Comparison of ENCODE assay signal across 11 mouse cellular contexts in genomic region chr7:141469901-141470636, GRCm38 (mm10). TPM values are rescaled to one million over a fixed set of nuclear protein-coding genes. Genes with fewer than 3 reads are reported as not detected.
A peak's percentile ranks its signal among the peaks of the same experiment; 100 is the strongest.
DNase-seq lines count a peak whose midpoint lies in the region; ATAC-seq and TF ChIP-seq lines count a peak whose summit lies in the region.
"Had no signal": no experiment of that assay in that cellular context is flagged by ENCODE, and none has a peak within 500 bp of the region (broad histone marks: within the 10 kb centered on the region; RNA-seq: fewer than 3 reads in every experiment).

No protein-coding gene starts in this region.

- H3K4me3 ChIP-seq in forebrain, embryonic 10.5 days, result 0 out of 2 replicates have a peak overlapping the region, but pooled peaks have one; percentile 77
- no peak overlapping the region for H3K4me3 ChIP-seq in forebrain, embryonic 14.5 days (ENCODE audit: low read depth, low read length)
- H3K4me3 ChIP-seq in lung, postnatal 0 days (ENCODE audit: low read depth, low read length), result no peak overlapping the region
- no peak overlapping the region for H3K4me3 ChIP-seq in midbrain, embryonic 16.5 days (ENCODE audit: low read depth, low read length)

- no peaks in the 10 kb centered on the region for H3K9me3 ChIP-seq in forebrain, embryonic 10.5 days
- no peaks in the 10 kb centered on the region for H3K9me3 ChIP-seq in forebrain, embryonic 14.5 days (replicated peaks; ENCODE audit: control insufficient read depth, low read length)
- no peaks in the 10 kb centered on the region for H3K9me3 ChIP-seq in lung, postnatal 0 days (ENCODE audit: low read length)
- no peaks in the 10 kb centered on the region for H3K9me3 ChIP-seq in midbrain, embryonic 16.5 days (replicated peaks; ENCODE audit: control insufficient read depth, low read length, poor library complexity, severe bottlenecking)
- H3K9me3 ChIP-seq: stomach, embryonic 15.5 days had no signal

- no peak overlapping the region; the same call in 1 of the 2 replicates for H3K9ac ChIP-seq in forebrain, embryonic 14.5 days (ENCODE audit: low read length)
- H3K9ac ChIP-seq in lung, postnatal 0 days (replicated peaks; ENCODE audit: low read depth), result no peak overlapping the region
- no peak overlapping the region for H3K9ac ChIP-seq in midbrain, embryonic 16.5 days (ENCODE audit: low read depth, low read length)

- no peak overlapping the region; the same call in 1 of the 2 replicates for H3K4me2 ChIP-seq in forebrain, embryonic 14.5 days (ENCODE audit: low read length)
- H3K4me2 ChIP-seq in lung, postnatal 0 days (replicated peaks; ENCODE audit: low read depth, low read length), result no peak overlapping the region
- H3K4me2 ChIP-seq in midbrain, embryonic 16.5 days (ENCODE audit: low read length), result peak overlapping the region; percentile 66; the same call in 1 of the 2 replicates

- peaks cover 69% of the 10 kb centered on the region for H3K4me1 ChIP-seq in forebrain, embryonic 10.5 days
- H3K4me1 ChIP-seq in forebrain, embryonic 14.5 days (ENCODE audit: control insufficient read depth, insufficient read depth, low read length), result peaks cover 25% of the 10 kb centered on the region
- peaks cover 34% of the 10 kb centered on the region for H3K4me1 ChIP-seq in lung, postnatal 0 days (ENCODE audit: insufficient read depth, low read depth, low read length)
- H3K4me1 ChIP-seq in midbrain, embryonic 16.5 days (ENCODE audit: control insufficient read depth, insufficient read depth, low read length), result peaks cover 40% of the 10 kb centered on the region

- no peak for TF ChIP-seq CTCF in lung, postnatal 0 days (IDR thresholded peaks at IDR 0.05)

- no peak for TF ChIP-seq EP300 in lung, postnatal 0 days (IDR thresholded peaks at IDR 0.05)

- WGBS in forebrain, embryonic 10.5 days, result 92% methylated on average over 18 of the region's 18 CpGs
- WGBS in forebrain, embryonic 14.5 days, result 90% methylated on average over 18 of the region's 18 CpGs
- 92% methylated on average over 18 of the region's 18 CpGs for WGBS in lung, postnatal 0 days
- WGBS in midbrain, embryonic 16.5 days, result 88% methylated on average over 18 of the region's 18 CpGs

- no peak overlapping the region; the same call in 1 of the 2 replicates for H3K27ac ChIP-seq in forebrain, embryonic 10.5 days
- no peak overlapping the region for H3K27ac ChIP-seq in forebrain, embryonic 14.5 days (ENCODE audit: low read depth, low read length)
- no peak overlapping the region for H3K27ac ChIP-seq in lung, postnatal 0 days (ENCODE audit: low read length)
- H3K27ac ChIP-seq in midbrain, embryonic 16.5 days (ENCODE audit: low read length), result no peak overlapping the region

- H3K36me3 ChIP-seq in forebrain, embryonic 10.5 days (replicated peaks), result peaks cover 41% of the 10 kb centered on the region
- H3K36me3 ChIP-seq in forebrain, embryonic 14.5 days (ENCODE audit: control insufficient read depth, insufficient read depth, low read length), result peaks cover 31% of the 10 kb centered on the region
- peaks cover 15% of the 10 kb centered on the region for H3K36me3 ChIP-seq in lung, postnatal 0 days (ENCODE audit: insufficient read depth, low read length)
- H3K36me3 ChIP-seq in midbrain, embryonic 16.5 days (ENCODE audit: control insufficient read depth, insufficient read depth, low read length), result peaks cover 11% of the 10 kb centered on the region

- ATAC-seq in forebrain, embryonic 14.5 days, result no peak
- ATAC-seq in lung, postnatal 0 days, result no peak
- no peak for ATAC-seq in midbrain, embryonic 16.5 days
- ATAC-seq: CD4-positive, CD25-positive, alpha-beta regulatory T cell, adult 4 months had no signal

- peaks cover 21% of the 10 kb centered on the region for H3K27me3 ChIP-seq in forebrain, embryonic 10.5 days (ENCODE audit: poor library complexity, severe bottlenecking)
- peaks cover 15% of the 10 kb centered on the region for H3K27me3 ChIP-seq in forebrain, embryonic 14.5 days (replicated peaks; ENCODE audit: control insufficient read depth, insufficient read depth, low read length)
- H3K27me3 ChIP-seq in lung, postnatal 0 days (replicated peaks; ENCODE audit: insufficient read depth, low read length), result no peaks in the 10 kb centered on the region
- peaks cover 18% of the 10 kb centered on the region for H3K27me3 ChIP-seq in midbrain, embryonic 16.5 days (ENCODE audit: control insufficient read depth, insufficient read depth, low read depth, low read length)
- H3K27me3 ChIP-seq: stomach, embryonic 15.5 days had no signal

- intact Hi-C loops in left cerebral cortex, postnatal 10 days (cut with DNase I), result no loop called here

- DNase-seq in forebrain, embryonic 10.5 days (ENCODE audit: extremely low spot score, low spot score), result no peak
- DNase-seq in forebrain, embryonic 14.5 days (ENCODE audit: low spot score), result no peak
- peak; percentile 4 for DNase-seq in lung, postnatal 0 days (ENCODE audit: low spot score)
- DNase-seq in lung, postnatal 36 days, result no peak
- DNase-seq in heart, postnatal 4 days, result peak; percentile 58
- no peak for DNase-seq in gastrocnemius, postnatal 25 days
- no peak for DNase-seq in left cerebral cortex, postnatal 10 days (ENCODE audit: extremely low spot score in 1 of 2, low spot score in 2 of 2)
- DNase-seq: cerebellum, postnatal 36 days had no signal

RNA-seq across cellular contexts. Expression of gene Cd151, which starts 2.9 kb away (rescaled TPM):
- polyA plus RNA-seq in forebrain, embryonic 10.5 days (2016; fragmentation: Nextera tagmentation; extraction: Ambion mirVana), result 15.2 and 17.7 TPM in 2 replicates
- 56.8 and 60.4 TPM in 2 replicates for polyA plus RNA-seq in forebrain, embryonic 14.5 days (2014; fragmentation: Nextera tagmentation; extraction: Ambion mirVana)
- 45.1 and 49.6 TPM in 2 replicates for polyA plus RNA-seq in lung, postnatal 0 days (2015; fragmentation: Nextera tagmentation; extraction: Ambion mirVana)
- total RNA-seq in heart, postnatal 4 days (2021), result 100 to 1,000 TPM; 229 to 230 TPM
- 17.1 and 17.5 TPM in 2 replicates for polyA plus RNA-seq in midbrain, embryonic 16.5 days (2015; fragmentation: Nextera tagmentation; extraction: Ambion mirVana)
- 10 to 100 TPM; 67.7 to 87.4 TPM for total RNA-seq in gastrocnemius, postnatal 25 days (2021)
- total RNA-seq in left cerebral cortex, postnatal 10 days (2021), result 10 to 100 TPM; 31.8 to 33.7 TPM

RNA-seq across cellular contexts. Expression of gene Polr2l, which starts 4.9 kb away (rescaled TPM):
- polyA plus RNA-seq in forebrain, embryonic 10.5 days (2016; fragmentation: Nextera tagmentation; extraction: Ambion mirVana), result 87.0 and 95.7 TPM in 2 replicates
- polyA plus RNA-seq in forebrain, embryonic 14.5 days (2014; fragmentation: Nextera tagmentation; extraction: Ambion mirVana), result 72.2 and 79.3 TPM in 2 replicates
- 48.0 and 50.5 TPM in 2 replicates for polyA plus RNA-seq in lung, postnatal 0 days (2015; fragmentation: Nextera tagmentation; extraction: Ambion mirVana)
- total RNA-seq in heart, postnatal 4 days (2021), result 10 to 100 TPM; 49.6 to 52.4 TPM
- 73.3 and 74.0 TPM in 2 replicates for polyA plus RNA-seq in midbrain, embryonic 16.5 days (2015; fragmentation: Nextera tagmentation; extraction: Ambion mirVana)
- total RNA-seq in gastrocnemius, postnatal 25 days (2021), result 10 to 100 TPM; 55.2 to 56.0 TPM
- total RNA-seq in left cerebral cortex, postnatal 10 days (2021), result 10 to 100 TPM; 43.8 to 45.0 TPM

RNA-seq across cellular contexts. Expression of gene Tspan4, which starts 5.0 kb away (rescaled TPM):
- polyA plus RNA-seq in forebrain, embryonic 10.5 days (2016; fragmentation: Nextera tagmentation; extraction: Ambion mirVana), result 31.4 and 37.9 TPM in 2 replicates
- polyA plus RNA-seq in forebrain, embryonic 14.5 days (2014; fragmentation: Nextera tagmentation; extraction: Ambion mirVana), result 29.9 and 30.9 TPM in 2 replicates
- 100 and 107 TPM in 2 replicates for polyA plus RNA-seq in lung, postnatal 0 days (2015; fragmentation: Nextera tagmentation; extraction: Ambion mirVana)
- total RNA-seq in heart, postnatal 4 days (2021), result 10 to 100 TPM; 37.2 to 38.0 TPM
- polyA plus RNA-seq in midbrain, embryonic 16.5 days (2015; fragmentation: Nextera tagmentation; extraction: Ambion mirVana), result 45.8 and 49.1 TPM in 2 replicates
- total RNA-seq in gastrocnemius, postnatal 25 days (2021), result 10 to 100 TPM in 1 of 2 experiments, 1 to 10 TPM in 1; 5.6 to 16.5 TPM
- 10 to 100 TPM; 29.0 to 35.4 TPM for total RNA-seq in left cerebral cortex, postnatal 10 days (2021)

RNA-seq across cellular contexts. Expression of gene Cracr2b, which starts 9.2 kb away (rescaled TPM):
- polyA plus RNA-seq in forebrain, embryonic 10.5 days (2016; fragmentation: Nextera tagmentation; extraction: Ambion mirVana), result 6.2 and 7.3 TPM in 2 replicates
- polyA plus RNA-seq in forebrain, embryonic 14.5 days (2014; fragmentation: Nextera tagmentation; extraction: Ambion mirVana), result 3.0 and 4.3 TPM in 2 replicates
- polyA plus RNA-seq in lung, postnatal 0 days (2015; fragmentation: Nextera tagmentation; extraction: Ambion mirVana), result 74.9 and 82.0 TPM in 2 replicates
- 10 to 100 TPM; 17.6 to 20.1 TPM for total RNA-seq in heart, postnatal 4 days (2021)
- polyA plus RNA-seq in midbrain, embryonic 16.5 days (2015; fragmentation: Nextera tagmentation; extraction: Ambion mirVana), result 6.6 and 7.1 TPM in 2 replicates
- total RNA-seq in gastrocnemius, postnatal 25 days (2021), result 1 to 10 TPM; 3.9 to 7.0 TPM
- 1 to 10 TPM; 3.4 to 5.8 TPM for total RNA-seq in left cerebral cortex, postnatal 10 days (2021)
- polyA plus RNA-seq: CD4-positive, CD25-positive, alpha-beta regulatory T cell, adult 4 months had no signal

RNA-seq across cellular contexts. Expression of gene Pnpla2, which starts 15.1 kb away (rescaled TPM):
- 15.9 and 18.2 TPM in 2 replicates for polyA plus RNA-seq in forebrain, embryonic 10.5 days (2016; fragmentation: Nextera tagmentation; extraction: Ambion mirVana)
- polyA plus RNA-seq in forebrain, embryonic 14.5 days (2014; fragmentation: Nextera tagmentation; extraction: Ambion mirVana), result 16.3 and 20.5 TPM in 2 replicates
- 96.0 and 116 TPM in 2 replicates for polyA plus RNA-seq in lung, postnatal 0 days (2015; fragmentation: Nextera tagmentation; extraction: Ambion mirVana)
- 100 to 1,000 TPM; 118 to 127 TPM for total RNA-seq in heart, postnatal 4 days (2021)
- 16.9 and 17.7 TPM in 2 replicates for polyA plus RNA-seq in midbrain, embryonic 16.5 days (2015; fragmentation: Nextera tagmentation; extraction: Ambion mirVana)
- 100 to 1,000 TPM; 265 to 357 TPM for total RNA-seq in gastrocnemius, postnatal 25 days (2021)
- 10 to 100 TPM; 19.2 to 25.5 TPM for total RNA-seq in left cerebral cortex, postnatal 10 days (2021)

Comparison
In these comparisons a context has a peak if more than half of its experiments do, and no peak if none do; other contexts are left out.
1. DNase-seq: peak in lung, postnatal 0 days (single experiment) and heart, postnatal 4 days (single experiment); none in forebrain, embryonic 10.5 days (single experiment), forebrain, embryonic 14.5 days (single experiment), lung, postnatal 36 days (single experiment), gastrocnemius, postnatal 25 days (single experiment) and left cerebral cortex, postnatal 10 days (0 of 2).